Mouse (Mus musculus): ENCODE measurements around the gene Tnni2. TPM values are rescaled to one million over a fixed set of nuclear protein-coding genes. Genes with fewer than 3 reads are reported as not detected.

Tnni2 gene
- polyA plus RNA-seq, 1 experiment from 2014 or later: 17.6 TPM

GRCm38 (mm10) chr7:142461446-142461845 is 19.8 kb downstream of the Tnni2 start:
- Histone ChIP-seq H3K4me1 (replicated peaks; ENCODE audit: control insufficient read depth, insufficient read depth, low read length) (peaks cover 30% of the 10 kb centered on the region), H3K9ac (ENCODE audit: low read length) (no peak overlapping the region), H3K36me3 (ENCODE audit: control insufficient read depth, insufficient read depth, low read length) (no peaks in the 10 kb centered on the region), H3K27ac (ENCODE audit: low read length) (no peak overlapping the region), H3K27me3 (ENCODE audit: control insufficient read depth, insufficient read depth, low read depth, low read length) (no peaks in the 10 kb centered on the region), H3K4me3 (ENCODE audit: low read length) (no peak overlapping the region), H3K4me2 (ENCODE audit: low read depth, low read length) (no peak overlapping the region), H3K9me3 (ENCODE audit: control insufficient read depth, low read length) (no peaks in the 10 kb centered on the region)
- 73% methylated on average over 2 of the region's 2 CpGs for WGBS
- no peak for ATAC-seq (ENCODE audit: low read depth)

GRCm38 (mm10) chr7:142462190-142462589 is 20.6 kb downstream of the Tnni2 start:
- 74% methylated on average over 6 of the region's 6 CpGs for WGBS
- Histone ChIP-seq H3K9me3 (ENCODE audit: control insufficient read depth, low read length) (no peaks in the 10 kb centered on the region), H3K9ac (ENCODE audit: low read length) (no peak overlapping the region), H3K36me3 (ENCODE audit: control insufficient read depth, insufficient read depth, low read length) (no peaks in the 10 kb centered on the region), H3K4me2 (ENCODE audit: low read depth, low read length) (no peak overlapping the region), H3K4me1 (replicated peaks; ENCODE audit: control insufficient read depth, insufficient read depth, low read length) (peaks cover 23% of the 10 kb centered on the region), H3K27me3 (ENCODE audit: control insufficient read depth, insufficient read depth, low read depth, low read length) (no peaks in the 10 kb centered on the region), H3K27ac (ENCODE audit: low read length) (no peak overlapping the region), H3K4me3 (ENCODE audit: low read length) (no peak overlapping the region)
- no peak for ATAC-seq (ENCODE audit: low read depth)

- ATAC-seq (ENCODE audit: low read depth): no peak
- Histone ChIP-seq H3K4me3 (ENCODE audit: low read length) (no peak overlapping the region), H3K36me3 (ENCODE audit: control insufficient read depth, insufficient read depth, low read length) (no peaks in the 10 kb centered on the region), H3K9me3 (ENCODE audit: control insufficient read depth, low read length) (no peaks in the 10 kb centered on the region), H3K27me3 (ENCODE audit: control insufficient read depth, insufficient read depth, low read depth, low read length) (no peaks in the 10 kb centered on the region), H3K9ac (ENCODE audit: low read length) (no peak overlapping the region), H3K4me1 (replicated peaks; ENCODE audit: control insufficient read depth, insufficient read depth, low read length) (peaks cover 18% of the 10 kb centered on the region), H3K27ac (ENCODE audit: low read length) (no peak overlapping the region), H3K4me2 (ENCODE audit: low read depth, low read length) (no peak overlapping the region)
- 74% methylated on average over 4 of the region's 4 CpGs for WGBS
Observed at GRCm38 (mm10) chr7:142462594-142463078, 21.0 kb downstream of the Tnni2 start.

- ATAC-seq (ENCODE audit: low read depth): peak; percentile 45
- WGBS: 42% methylated on average over 7 of the region's 7 CpGs
- Histone ChIP-seq H3K4me2 (ENCODE audit: low read depth, low read length) (no peak overlapping the region), H3K9ac (ENCODE audit: low read length) (peak overlapping the region; percentile 9; the same call in 1 of the 2 replicates), H3K36me3 (ENCODE audit: control insufficient read depth, insufficient read depth, low read length) (no peaks in the 10 kb centered on the region), H3K4me1 (replicated peaks; ENCODE audit: control insufficient read depth, insufficient read depth, low read length) (peaks cover 31% of the 10 kb centered on the region), H3K27ac (ENCODE audit: low read length) (peak overlapping the region; percentile 93), H3K4me3 (ENCODE audit: low read length) (no peak overlapping the region), H3K9me3 (ENCODE audit: control insufficient read depth, low read length) (no peaks in the 10 kb centered on the region), H3K27me3 (ENCODE audit: control insufficient read depth, insufficient read depth, low read depth, low read length) (no peaks in the 10 kb centered on the region)
Observed at GRCm38 (mm10) chr7:142470171-142470691, 28.6 kb downstream of the Tnni2 start.

- Histone ChIP-seq H3K9me3 (ENCODE audit: control insufficient read depth, low read length) (no peaks in the 10 kb centered on the region), H3K4me2 (ENCODE audit: low read depth, low read length) (no peak overlapping the region), H3K27ac (ENCODE audit: low read length) (peak overlapping the region; percentile 93), H3K27me3 (ENCODE audit: control insufficient read depth, insufficient read depth, low read depth, low read length) (no peaks in the 10 kb centered on the region), H3K4me3 (ENCODE audit: low read length) (no peak overlapping the region), H3K36me3 (ENCODE audit: control insufficient read depth, insufficient read depth, low read length) (no peaks in the 10 kb centered on the region), H3K4me1 (replicated peaks; ENCODE audit: control insufficient read depth, insufficient read depth, low read length) (peaks cover 31% of the 10 kb centered on the region), H3K9ac (ENCODE audit: low read length) (peak overlapping the region; percentile 67)
- 15% methylated on average over 4 of the region's 4 CpGs for WGBS
- peak; percentile 69 for ATAC-seq (ENCODE audit: low read depth)
Observed at GRCm38 (mm10) chr7:142470808-142471413, 29.3 kb downstream of the Tnni2 start.

GRCm38 (mm10) chr7:142471414-142471861 is 29.8 kb downstream of the Tnni2 start:
- no peaks in the 10 kb centered on the region for H3K36me3 ChIP-seq (ENCODE audit: control insufficient read depth, insufficient read depth, low read length)
- H3K4me3 ChIP-seq (ENCODE audit: low read length): no peak overlapping the region; the same call in 1 of the 2 replicates
- ATAC-seq (ENCODE audit: low read depth): peak; percentile 15; the same call in 1 of the 2 replicates
- peaks cover 31% of the 10 kb centered on the region for H3K4me1 ChIP-seq (replicated peaks; ENCODE audit: control insufficient read depth, insufficient read depth, low read length)
- no peaks in the 10 kb centered on the region for H3K9me3 ChIP-seq (ENCODE audit: control insufficient read depth, low read length)
- peak overlapping the region; percentile 48; the same call in 1 of the 2 replicates for H3K4me2 ChIP-seq (ENCODE audit: low read depth, low read length)
- WGBS: 60% methylated on average over 6 of the region's 6 CpGs
- peak overlapping the region; percentile 67 for H3K9ac ChIP-seq (ENCODE audit: low read length)
- peak overlapping the region; percentile 93 for H3K27ac ChIP-seq (ENCODE audit: low read length)
- H3K27me3 ChIP-seq (ENCODE audit: control insufficient read depth, insufficient read depth, low read depth, low read length): no peaks in the 10 kb centered on the region

GRCm38 (mm10) chr7:142471884-142472570 is 30.4 kb downstream of the Tnni2 start:
- H3K27me3 ChIP-seq (ENCODE audit: control insufficient read depth, insufficient read depth, low read depth, low read length): no peaks in the 10 kb centered on the region
- H3K9ac ChIP-seq (ENCODE audit: low read length): peak overlapping the region; percentile 67
- 34% methylated on average over 15 of the region's 15 CpGs for WGBS
- peak overlapping the region; percentile 31 for H3K4me3 ChIP-seq (ENCODE audit: low read length)
- H3K4me1 ChIP-seq (replicated peaks; ENCODE audit: control insufficient read depth, insufficient read depth, low read length): peaks cover 31% of the 10 kb centered on the region
- H3K36me3 ChIP-seq (ENCODE audit: control insufficient read depth, insufficient read depth, low read length): no peaks in the 10 kb centered on the region
- no peaks in the 10 kb centered on the region for H3K9me3 ChIP-seq (ENCODE audit: control insufficient read depth, low read length)
- peak; percentile 6; the same call in 1 of the 2 replicates for ATAC-seq (ENCODE audit: low read depth)
- H3K27ac ChIP-seq (ENCODE audit: low read length): peak overlapping the region; percentile 93
- peak overlapping the region; percentile 48 for H3K4me2 ChIP-seq (ENCODE audit: low read depth, low read length)

GRCm38 (mm10) chr7:142472936-142473335 is 31.3 kb downstream of the Tnni2 start:
- 85% methylated on average over 4 of the region's 4 CpGs for WGBS

GRCm38 (mm10) chr7:142473476-142473875 is 31.9 kb downstream of the Tnni2 start:
- 83% methylated on average over 2 of the region's 2 CpGs for WGBS
- ATAC-seq (ENCODE audit: low read depth): no peak
- peak overlapping the region; percentile 39; the same call in 1 of the 2 replicates for H3K27ac ChIP-seq (ENCODE audit: low read length)
- peak overlapping the region; percentile 31; the same call in 1 of the 2 replicates for H3K4me3 ChIP-seq (ENCODE audit: low read length)
- peaks cover 31% of the 10 kb centered on the region for H3K4me1 ChIP-seq (replicated peaks; ENCODE audit: control insufficient read depth, insufficient read depth, low read length)
- H3K36me3 ChIP-seq (ENCODE audit: control insufficient read depth, insufficient read depth, low read length): no peaks in the 10 kb centered on the region
- H3K9me3 ChIP-seq (ENCODE audit: control insufficient read depth, low read length): no peaks in the 10 kb centered on the region
- H3K9ac ChIP-seq (ENCODE audit: low read length): 0 out of 2 replicates have a peak overlapping the region, but pooled peaks have one; percentile 67
- H3K27me3 ChIP-seq (ENCODE audit: control insufficient read depth, insufficient read depth, low read depth, low read length): no peaks in the 10 kb centered on the region
- H3K4me2 ChIP-seq (ENCODE audit: low read depth, low read length): peak overlapping the region; percentile 48

More at GRCm38 (mm10) chr7:142472936-142473335, 31.3 kb downstream of the Tnni2 start:
- 0 out of 2 replicates have a peak overlapping the region, but pooled peaks have one; percentile 67 for H3K9ac ChIP-seq (ENCODE audit: low read length)
- H3K4me1 ChIP-seq (replicated peaks; ENCODE audit: control insufficient read depth, insufficient read depth, low read length): peaks cover 31% of the 10 kb centered on the region
- H3K4me2 ChIP-seq (ENCODE audit: low read depth, low read length): peak overlapping the region; percentile 48
- H3K9me3 ChIP-seq (ENCODE audit: control insufficient read depth, low read length): no peaks in the 10 kb centered on the region
- no peaks in the 10 kb centered on the region for H3K36me3 ChIP-seq (ENCODE audit: control insufficient read depth, insufficient read depth, low read length)
- peak overlapping the region; percentile 31 for H3K4me3 ChIP-seq (ENCODE audit: low read length)
- H3K27ac ChIP-seq (ENCODE audit: low read length): peak overlapping the region; percentile 93
- no peak for ATAC-seq (ENCODE audit: low read depth)
- no peaks in the 10 kb centered on the region for H3K27me3 ChIP-seq (ENCODE audit: control insufficient read depth, insufficient read depth, low read depth, low read length)
